ENCODE assay signal across 8 mouse cellular contexts in the genomic region with DNA sequence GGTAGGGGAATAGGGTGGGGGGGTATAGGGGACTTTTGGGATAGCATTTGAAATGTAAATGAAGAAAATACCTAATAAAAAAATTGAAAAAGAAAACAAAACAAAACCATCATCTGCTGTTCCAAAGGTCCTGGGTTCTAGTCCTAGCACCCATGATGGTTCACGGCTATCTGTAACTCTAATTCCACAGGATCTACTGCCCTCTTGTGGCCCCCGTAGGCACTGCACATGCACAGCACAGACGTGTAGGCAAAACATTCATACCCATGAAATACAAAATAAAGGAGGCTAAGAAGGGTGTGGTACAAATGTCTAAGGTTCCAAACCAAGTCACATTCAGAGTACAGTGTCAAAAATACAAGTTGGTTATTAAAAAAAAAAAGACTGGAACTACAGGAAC. TPM values are rescaled to one million over a fixed set of nuclear protein-coding genes. Genes with fewer than 3 reads are reported as not detected.
DNase-seq lines count a peak whose midpoint lies in the region; ATAC-seq and TF ChIP-seq lines count a peak whose summit lies in the region.

No protein-coding gene starts in this region.

- intact Hi-C loops in gastrocnemius, adult 2 months (cut with DNase I) = no loop called here

- peak; percentile 68 for TF ChIP-seq CTCF in gastrocnemius, adult 2 months (IDR thresholded peaks at IDR 0.05)
- peak; percentile 54 for TF ChIP-seq CTCF in midbrain, postnatal 0 days (IDR thresholded peaks at IDR 0.05)

- ATAC-seq in midbrain, postnatal 0 days (ENCODE audit: low FRiP score) = no peak
- ATAC-seq in midbrain, embryonic 13.5 days = no peak

- no peaks in the 10 kb centered on the region for H3K9me3 ChIP-seq in midbrain, postnatal 0 days (ENCODE audit: low read length)
- no peaks in the 10 kb centered on the region for H3K9me3 ChIP-seq in midbrain, embryonic 13.5 days

- no peaks in the 10 kb centered on the region for H3K36me3 ChIP-seq in midbrain, postnatal 0 days (ENCODE audit: insufficient read depth, low read length)
- no peaks in the 10 kb centered on the region for H3K36me3 ChIP-seq in midbrain, embryonic 13.5 days
- no peaks in the 10 kb centered on the region for H3K36me3 ChIP-seq in splenic B cell, adult 2 months (ENCODE audit: control insufficient read depth, insufficient read depth, low read length, poor library complexity, severe bottlenecking)

- no peaks in the 10 kb centered on the region for H3K27me3 ChIP-seq in midbrain, postnatal 0 days (ENCODE audit: insufficient read depth, low read length)
- no peaks in the 10 kb centered on the region for H3K27me3 ChIP-seq in midbrain, embryonic 13.5 days
- H3K27me3 ChIP-seq in splenic B cell, adult 2 months (ENCODE audit: control insufficient read depth, insufficient read depth, low read length, poor library complexity, severe bottlenecking) = no peaks in the 10 kb centered on the region

- H3K4me2 ChIP-seq in midbrain, postnatal 0 days (ENCODE audit: low read depth, low read length, poor library complexity, severe bottlenecking) = no peak overlapping the region
- no peak overlapping the region for H3K4me2 ChIP-seq in midbrain, embryonic 13.5 days (replicated peaks)

- 47% methylated on average over 3 of the region's 3 CpGs for WGBS in midbrain, postnatal 0 days
- WGBS in midbrain, embryonic 13.5 days = 50% methylated on average over 3 of the region's 3 CpGs

- DNase-seq in gastrocnemius, adult 2 months = peak; percentile 38
- DNase-seq in gastrocnemius, postnatal 10 days = no peak
- no peak for DNase-seq in midbrain, postnatal 0 days (ENCODE audit: low spot score)
- peak; percentile 68 to 83 for DNase-seq in cerebellum, postnatal 25 days
- DNase-seq in splenic B cell, adult 2 months (ENCODE audit: low read depth, low spot score) = peak; percentile 47
- DNase-seq in layer of hippocampus, adult 11-12 months (ENCODE audit: low spot score) = no peak
- DNase-seq in ovary, postnatal 10 days (ENCODE audit: low spot score) = no peak

- no peaks in the 10 kb centered on the region for H3K4me1 ChIP-seq in midbrain, postnatal 0 days (ENCODE audit: insufficient read depth, low read length)
- H3K4me1 ChIP-seq in midbrain, embryonic 13.5 days (replicated peaks) = no peaks in the 10 kb centered on the region

- no peak overlapping the region for H3K27ac ChIP-seq in gastrocnemius, adult 2 months
- H3K27ac ChIP-seq in midbrain, postnatal 0 days (ENCODE audit: low read depth, low read length) = no peak overlapping the region
- no peak overlapping the region for H3K27ac ChIP-seq in midbrain, embryonic 13.5 days

- no peak overlapping the region for H3K9ac ChIP-seq in midbrain, postnatal 0 days (replicated peaks; ENCODE audit: low read length, poor library complexity, severe bottlenecking)
- H3K9ac ChIP-seq in midbrain, embryonic 13.5 days (replicated peaks) = no peak overlapping the region

- H3K4me3 ChIP-seq in gastrocnemius, adult 2 months = no peak overlapping the region
- H3K4me3 ChIP-seq in midbrain, postnatal 0 days (ENCODE audit: low read depth, low read length) = no peak overlapping the region
- H3K4me3 ChIP-seq in midbrain, embryonic 13.5 days (replicated peaks) = no peak overlapping the region

RNA-seq across cellular contexts. Expression of a gene that starts 4.1 kb away (rescaled TPM):
- not detected for total RNA-seq in gastrocnemius, adult 2 months (2021)
- under 1 TPM; 0.23 to 0.29 TPM for total RNA-seq in gastrocnemius, postnatal 10 days (2021)
- total RNA-seq in midbrain, postnatal 0 days (2014; rRNA removed) = 25.4 and 30.1 TPM in 2 replicates
- 10.2 and 10.7 TPM in 2 replicates for polyA plus RNA-seq in midbrain, postnatal 0 days (2015; fragmentation: Nextera tagmentation; extraction: Ambion mirVana)
- polyA plus RNA-seq in midbrain, embryonic 13.5 days (2015; fragmentation: Nextera tagmentation; extraction: Ambion mirVana) = 3.7 and 4.3 TPM in 2 replicates

RNA-seq across cellular contexts. Expression of a gene that starts 26.8 kb away (rescaled TPM):
- total RNA-seq in gastrocnemius, adult 2 months (2021) = not detected
- total RNA-seq in gastrocnemius, postnatal 10 days (2021) = not detected
- total RNA-seq in midbrain, postnatal 0 days (2014; rRNA removed) = 19.4 and 21.9 TPM in 2 replicates
- polyA plus RNA-seq in midbrain, postnatal 0 days (2015; fragmentation: Nextera tagmentation; extraction: Ambion mirVana) = 30.9 and 32.2 TPM in 2 replicates
- polyA plus RNA-seq in midbrain, embryonic 13.5 days (2015; fragmentation: Nextera tagmentation; extraction: Ambion mirVana) = 6.0 and 7.1 TPM in 2 replicates

Comparison
In these comparisons a context has a peak if more than half of its experiments do, and no peak if none do; other contexts are left out.
1. DNase-seq: peak in gastrocnemius, adult 2 months (single experiment), cerebellum, postnatal 25 days (2 of 2) and splenic B cell, adult 2 months (single experiment); none in gastrocnemius, postnatal 10 days (single experiment), midbrain, postnatal 0 days (single experiment), layer of hippocampus, adult 11-12 months (single experiment) and ovary, postnatal 10 days (single experiment).
2. RNA of a gene that starts 4.1 kb away (total RNA-seq): 25.4 to 30.1 TPM in midbrain, postnatal 0 days; 0.23 to 0.29 TPM in gastrocnemius, postnatal 10 days and not detected in gastrocnemius, adult 2 months; every median in the first group is over 10 times any median in the second.
3. RNA of a gene that starts 26.8 kb away (total RNA-seq): 19.4 to 21.9 TPM in midbrain, postnatal 0 days; not detected in gastrocnemius, postnatal 10 days and not detected in gastrocnemius, adult 2 months; every median in the first group is over 10 times any median in the second.